Mouse (Mus musculus) megakaryocyte, embryonic 14.5 days (primary cell): Measurements from ENCODE around the gene Coq2. TPM values are rescaled to one million over a fixed set of nuclear protein-coding genes. Genes with fewer than 3 reads are reported as not detected.

Source experiments
- H3K27me3 ChIP-seq: replicated peaks from 2 replicates; pipeline ENCODE3; 2012; ENCODE audit warnings: inconsistent platforms
- H3K36me3 ChIP-seq: replicated peaks from 2 replicates; pipeline ENCODE3; 2012; ENCODE audit warnings: low read length, inconsistent platforms, mixed read lengths
- H3K4me1 ChIP-seq: 2 replicates; pipeline ENCODE4 v1.6.1; 2012; ENCODE audit warnings: inconsistent platforms
- H3K4me3 ChIP-seq: replicated peaks from 2 replicates; pipeline ENCODE3; 2012; ENCODE audit warnings: moderate library complexity, mild to moderate bottlenecking, inconsistent platforms
- H3K9me3 ChIP-seq: 2 replicates; pipeline ENCODE4 v1.6.1; 2012; ENCODE audit warnings: inconsistent platforms
- FLI1 ChIP-seq: IDR thresholded peaks from 2 replicates; pipeline ENCODE4 v1.6.1; 2012; ENCODE audit warnings: low read length, inconsistent platforms, mixed read lengths
- GATA1 ChIP-seq: IDR thresholded peaks from 3 replicates; pipeline ENCODE4 v1.6.1; 2012; ENCODE audit warnings: mixed read lengths, low read length, inconsistent platforms, borderline replicate concordance
- polyA plus RNA-seq: library from polyadenylated mRNA; stranded (reverse); fragments of >175 nt; gene quantifications from 2 replicates; pipeline ENCODE4 v1.2.3, GENCODE M21; 2012; ENCODE audit warnings: low replicate concordance; ENCODE audit not compliant: insufficient read depth

Gene Coq2
- polyA plus RNA-seq, 1 experiment = 34.3 TPM

GRCm38 (mm10) chr5:100700861-100701620 lies 26.1 kb upstream of the Coq2 start:
- H3K36me3 ChIP-seq = peaks cover 57% of the 10 kb centered on the region
- no peak for TF ChIP-seq FLI1
- no peak for TF ChIP-seq GATA1
- no peak overlapping the region for H3K4me3 ChIP-seq
- peaks cover 29% of the 10 kb centered on the region for H3K9me3 ChIP-seq
- no peaks in the 10 kb centered on the region for H3K27me3 ChIP-seq
- H3K4me1 ChIP-seq = peaks cover 34% of the 10 kb centered on the region

DNA sequence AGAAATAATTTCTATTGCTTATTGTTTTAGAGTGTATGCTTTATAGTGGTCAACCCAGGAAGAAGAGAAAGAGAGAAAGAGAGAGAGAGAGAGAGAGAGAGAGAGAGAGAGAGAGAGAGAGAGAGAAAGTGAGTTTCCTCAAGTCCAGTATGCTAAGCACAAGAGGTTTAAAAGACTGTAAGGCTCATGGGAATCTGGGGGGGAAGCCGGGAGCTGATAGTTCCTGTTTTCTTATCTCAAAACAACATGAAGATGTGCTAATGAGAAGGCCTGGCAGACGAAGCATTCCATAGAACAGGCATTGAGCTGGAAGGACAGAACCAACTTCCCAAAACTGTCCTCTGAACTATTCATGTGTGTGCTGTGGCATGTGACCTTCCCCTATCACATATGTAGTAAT lies 22.9 kb upstream of the Coq2 start:
- TF ChIP-seq FLI1 (no peak), GATA1 (no peak)
- no peaks in the 10 kb centered on the region for H3K27me3 ChIP-seq
- no peak overlapping the region for H3K4me3 ChIP-seq
- peaks cover 15% of the 10 kb centered on the region for H3K9me3 ChIP-seq
- peaks cover 28% of the 10 kb centered on the region for H3K4me1 ChIP-seq
- H3K36me3 ChIP-seq = peaks cover 52% of the 10 kb centered on the region

GRCm38 (mm10) chr5:100697398-100697797 lies 22.5 kb upstream of the Coq2 start:
- Histone ChIP-seq H3K36me3 (peaks cover 47% of the 10 kb centered on the region), H3K27me3 (no peaks in the 10 kb centered on the region), H3K4me3 (no peak overlapping the region), H3K9me3 (peaks cover 11% of the 10 kb centered on the region), H3K4me1 (peaks cover 25% of the 10 kb centered on the region)
- TF ChIP-seq GATA1 (no peak), FLI1 (no peak)

DNA sequence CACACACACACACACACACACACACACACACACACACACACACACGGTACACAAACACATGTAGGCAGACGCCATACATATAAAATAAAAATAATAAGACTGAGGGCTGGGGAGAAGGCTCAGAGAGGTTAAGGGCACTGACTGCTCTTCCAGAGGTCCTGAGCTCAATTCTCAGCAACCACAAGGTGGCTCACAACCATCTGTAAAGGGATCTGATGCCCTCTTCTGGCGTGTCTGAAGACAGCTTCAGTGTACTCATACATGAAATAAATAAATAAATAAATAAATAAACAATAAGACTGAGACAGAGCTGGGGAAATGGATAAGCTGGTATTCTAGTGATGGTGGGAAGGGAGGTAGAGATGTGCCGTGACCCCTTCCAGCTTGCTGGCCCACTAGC lies 10.7 kb upstream of the Coq2 start:
- Histone ChIP-seq H3K9me3 (peaks cover 4% of the 10 kb centered on the region; the same call in 1 of the 2 replicates), H3K4me1 (peaks cover 15% of the 10 kb centered on the region), H3K36me3 (peaks cover 52% of the 10 kb centered on the region), H3K4me3 (no peak overlapping the region), H3K27me3 (no peaks in the 10 kb centered on the region)
- TF ChIP-seq FLI1 = no peak
- no peak for TF ChIP-seq GATA1

- Histone ChIP-seq H3K9me3 (no peaks in the 10 kb centered on the region), H3K36me3 (peaks cover 38% of the 10 kb centered on the region), H3K27me3 (no peaks in the 10 kb centered on the region), H3K4me3 (no peak overlapping the region), H3K4me1 (peaks cover 13% of the 10 kb centered on the region)
- TF ChIP-seq GATA1 (no peak), FLI1 (no peak)
Measured at GRCm38 (mm10) chr5:100680542-100680933, 5.6 kb upstream of the Coq2 start.

DNA sequence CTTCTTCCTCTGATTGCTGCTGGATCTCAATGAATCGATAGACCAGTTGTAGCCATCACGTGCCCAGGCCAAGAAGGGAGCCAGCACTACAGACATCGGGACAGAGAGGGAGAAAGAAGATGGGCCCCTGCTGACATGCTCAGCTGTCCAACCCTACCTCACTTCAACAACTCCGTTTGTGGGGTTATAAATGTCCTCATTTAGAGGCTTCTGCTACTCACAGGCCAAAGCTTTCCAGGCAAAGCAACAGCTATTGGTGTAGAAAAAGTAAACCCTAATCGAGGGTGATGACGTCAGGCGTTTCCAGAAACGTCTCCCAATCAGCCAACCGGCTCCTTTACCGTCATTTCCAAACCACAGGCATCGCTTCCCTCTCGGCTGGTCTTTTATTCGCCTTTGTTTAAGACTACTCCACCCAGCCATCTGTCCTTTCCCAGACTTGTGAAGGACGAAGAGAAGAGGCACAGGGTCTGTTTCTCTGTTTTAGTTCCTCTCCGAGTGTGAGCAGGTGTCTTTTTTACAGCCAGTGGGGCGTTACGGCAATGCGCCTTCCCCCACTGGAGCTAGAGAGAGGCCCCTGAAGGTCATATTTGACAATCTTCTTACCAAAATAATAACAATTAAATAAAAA lies 5.1 kb upstream of the Coq2 start:
- Histone ChIP-seq H3K36me3 (peaks cover 37% of the 10 kb centered on the region), H3K4me1 (peaks cover 16% of the 10 kb centered on the region), H3K27me3 (no peaks in the 10 kb centered on the region), H3K4me3 (no peak overlapping the region), H3K9me3 (no peaks in the 10 kb centered on the region)
- no peak for TF ChIP-seq FLI1
- no peak for TF ChIP-seq GATA1

DNA sequence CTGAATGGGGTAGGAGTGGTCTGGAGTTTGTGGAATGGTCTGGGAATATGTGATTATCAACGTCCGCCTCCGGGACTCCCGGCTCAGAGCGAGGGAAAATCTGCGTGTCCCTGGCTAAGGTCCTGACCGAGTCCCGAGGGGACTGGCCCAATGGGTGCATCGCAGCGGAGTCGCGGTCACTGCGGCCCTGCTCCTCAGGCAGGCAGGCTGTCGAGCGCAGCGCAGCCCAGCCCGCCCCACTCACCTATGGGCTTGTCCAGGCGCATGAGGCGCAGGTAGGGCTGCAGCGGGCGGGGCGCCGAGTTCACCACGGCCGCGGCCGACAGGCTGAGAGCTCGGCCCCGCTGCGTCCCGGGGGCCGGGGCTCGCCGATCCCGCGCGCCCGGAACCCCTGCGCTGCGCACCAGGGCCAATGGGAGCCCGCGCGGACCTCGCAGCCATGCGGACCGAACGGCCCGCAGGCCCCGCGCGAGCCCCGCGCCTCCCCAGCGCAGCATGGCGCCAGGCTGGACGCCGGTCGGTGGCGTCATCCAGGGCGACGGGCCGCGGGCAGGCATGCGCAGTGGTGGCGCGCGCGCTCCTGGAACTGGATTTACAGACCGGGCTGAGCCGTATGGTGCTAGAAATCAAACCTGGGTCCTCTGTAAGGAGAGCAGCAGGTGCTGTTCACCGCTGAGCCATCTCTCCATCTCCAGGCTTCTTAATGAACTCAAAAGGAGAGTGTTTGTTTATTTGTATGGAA lies 1.0 kb downstream of the Coq2 start:
- TF ChIP-seq GATA1 (no peak), FLI1 (no peak)
- Histone ChIP-seq H3K36me3 (peaks cover 16% of the 10 kb centered on the region), H3K27me3 (no peaks in the 10 kb centered on the region), H3K4me3 (peak overlapping the region; percentile 96), H3K9me3 (no peaks in the 10 kb centered on the region), H3K4me1 (peaks cover 37% of the 10 kb centered on the region)

GRCm38 (mm10) chr5:100672403-100672802 lies 2.5 kb downstream of the Coq2 start:
- no peaks in the 10 kb centered on the region for H3K9me3 ChIP-seq
- H3K4me3 ChIP-seq = peak overlapping the region; percentile 64
- H3K4me1 ChIP-seq = peaks cover 41% of the 10 kb centered on the region
- no peak for TF ChIP-seq FLI1
- TF ChIP-seq GATA1 = no peak
- no peaks in the 10 kb centered on the region for H3K27me3 ChIP-seq
- H3K36me3 ChIP-seq = peaks cover 30% of the 10 kb centered on the region

GRCm38 (mm10) chr5:100671897-100672296 lies 3.0 kb downstream of the Coq2 start:
- H3K4me1 ChIP-seq = peaks cover 41% of the 10 kb centered on the region
- H3K36me3 ChIP-seq = peaks cover 35% of the 10 kb centered on the region
- TF ChIP-seq FLI1 = no peak
- no peak for TF ChIP-seq GATA1
- no peak overlapping the region for H3K4me3 ChIP-seq
- H3K9me3 ChIP-seq = no peaks in the 10 kb centered on the region
- H3K27me3 ChIP-seq = no peaks in the 10 kb centered on the region

- H3K9me3 ChIP-seq = no peaks in the 10 kb centered on the region
- H3K4me1 ChIP-seq = peaks cover 37% of the 10 kb centered on the region
- no peaks in the 10 kb centered on the region for H3K27me3 ChIP-seq
- H3K4me3 ChIP-seq = no peak overlapping the region
- H3K36me3 ChIP-seq = peaks cover 40% of the 10 kb centered on the region
- TF ChIP-seq FLI1 = no peak
Measured at GRCm38 (mm10) chr5:100671398-100671797, 3.5 kb downstream of the Coq2 start.

DNA sequence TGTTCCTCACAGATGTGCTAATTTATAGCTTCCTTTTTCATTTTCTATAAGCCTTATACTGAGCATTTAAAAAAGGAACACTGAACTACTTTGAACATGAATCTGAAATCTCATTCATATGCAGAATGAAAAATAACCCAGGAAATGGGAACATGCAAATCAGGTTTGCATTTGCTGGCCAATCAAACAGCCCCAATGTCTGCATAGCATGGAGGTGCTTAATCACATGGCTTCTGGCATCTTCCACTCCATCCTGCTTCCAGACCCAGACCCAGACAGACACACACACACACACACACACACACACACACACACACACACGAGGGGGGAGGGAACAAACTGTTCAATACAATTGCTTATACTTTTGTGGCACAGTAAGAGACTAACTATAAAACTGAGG lies 8.0 kb downstream of the Coq2 start:
- H3K36me3 ChIP-seq = peaks cover 84% of the 10 kb centered on the region
- no peaks in the 10 kb centered on the region for H3K9me3 ChIP-seq
- H3K27me3 ChIP-seq = no peaks in the 10 kb centered on the region
- no peak overlapping the region for H3K4me3 ChIP-seq
- TF ChIP-seq GATA1 (no peak), FLI1 (no peak)
- peaks cover 40% of the 10 kb centered on the region for H3K4me1 ChIP-seq
